ENCODE assay signal across 13 mouse cellular contexts in the genomic region with DNA sequence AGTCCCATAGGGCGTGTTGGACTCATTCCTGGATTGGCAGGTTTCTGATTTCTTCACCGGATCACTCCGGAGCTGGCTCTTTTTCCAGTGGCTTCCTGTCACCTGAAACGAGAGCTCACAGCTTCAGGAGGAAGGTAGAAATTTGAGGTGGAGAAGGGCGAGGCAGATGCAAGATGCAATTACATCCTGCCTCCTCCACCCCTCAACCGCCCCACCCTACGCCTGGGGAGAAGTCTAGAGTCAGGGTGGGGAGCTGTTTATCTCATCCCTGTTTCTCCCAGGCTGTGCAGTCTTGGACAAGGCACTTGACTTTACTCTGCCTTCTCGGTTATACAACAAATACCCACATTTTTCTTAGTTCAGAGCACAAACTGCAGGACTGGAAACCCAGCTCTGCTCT.
DNase-seq lines count a peak whose midpoint lies in the region; ATAC-seq and TF ChIP-seq lines count a peak whose summit lies in the region.
"Had no signal": no experiment of that assay in that cellular context is flagged by ENCODE, and none has a peak within 500 bp of the region (broad histone marks: within the 10 kb centered on the region; RNA-seq: fewer than 3 reads in every experiment).

No protein-coding gene starts in this region.

- no peaks in the 10 kb centered on the region for H3K36me3 ChIP-seq in liver, embryonic 15.5 days (replicated peaks)

- H3K27me3 ChIP-seq in liver, embryonic 15.5 days: no peaks in the 10 kb centered on the region

- no peak overlapping the region for H3K9ac ChIP-seq in liver, embryonic 15.5 days

- peaks cover 50% of the 10 kb centered on the region for H3K4me1 ChIP-seq in liver, embryonic 15.5 days (replicated peaks)

- ATAC-seq in liver, embryonic 15.5 days (ENCODE audit: insufficient read depth): peak; percentile 65
- ATAC-seq: forebrain, embryonic 16.5 days; inflammation-experienced regulatory T-cells, adult 6 months had no signal

- TF ChIP-seq CTCF in left cerebral cortex, adult 2 months (IDR thresholded peaks at IDR 0.05): no peak

- WGBS in liver, embryonic 15.5 days (ENCODE audit: insufficient replicate concordance): 52% methylated on average over 8 of the region's 8 CpGs

- intact Hi-C loops in gastrocnemius, postnatal 14 days (cut with DNase I; ENCODE audit: low total_unique reads): loop anchor here (10.0 kb wide), 1 partner anchor 106 kb away; no protein-coding TSS in a partner anchor
- intact Hi-C loops in left cerebral cortex, adult 2 months (cut with DNase I): loop anchor here (5.0 kb wide), 1 partner anchor 213 kb away; no protein-coding TSS in a partner anchor
- intact Hi-C loops in left cerebral cortex, postnatal 36 days (cut with DNase I): loop anchor here (5.0 kb wide), 1 partner anchor 118 kb away; no protein-coding TSS in a partner anchor

- peak; percentile 34 for DNase-seq in gastrocnemius, postnatal 14 days
- DNase-seq in gastrocnemius, postnatal 4 days (ENCODE audit: low spot score in 2 of 2): no peak
- DNase-seq in thymus, postnatal 25 days: peak; percentile 46
- DNase-seq in thymus, postnatal 10 days (ENCODE audit: low spot score in 2 of 2): no peak
- peak; percentile 50 for DNase-seq in thymus, postnatal 4 days
- DNase-seq in left cerebral cortex, adult 2 months (ENCODE audit: extremely low spot score in 1 of 2, low spot score in 2 of 2): no peak
- DNase-seq in left cerebral cortex, postnatal 36 days (ENCODE audit: low spot score in 2 of 2): no peak
- DNase-seq: adrenal gland, adult 8-10 months; cerebellum, adult 9-11 months; kidney, postnatal 4 days had no signal

- no peak overlapping the region for H3K27ac ChIP-seq in liver, embryonic 15.5 days (replicated peaks)
- H3K27ac ChIP-seq in left cerebral cortex, adult 2 months: no peak overlapping the region

- H3K4me3 ChIP-seq in liver, embryonic 15.5 days (replicated peaks): no peak overlapping the region
- H3K4me3 ChIP-seq in left cerebral cortex, adult 2 months: no peak overlapping the region

- H3K4me2 ChIP-seq in liver, embryonic 15.5 days: peak overlapping the region; percentile 43

- H3K9me3 ChIP-seq in liver, embryonic 15.5 days (replicated peaks): no peaks in the 10 kb centered on the region

Comparison
In these comparisons a context has a peak if more than half of its experiments do, and no peak if none do; other contexts are left out.
1. DNase-seq: peak in gastrocnemius, postnatal 14 days (single experiment), thymus, postnatal 25 days (single experiment) and thymus, postnatal 4 days (single experiment); none in gastrocnemius, postnatal 4 days (0 of 2), thymus, postnatal 10 days (0 of 2), left cerebral cortex, adult 2 months (0 of 2) and left cerebral cortex, postnatal 36 days (0 of 2).